Mouse (Mus musculus) testis, postnatal 14 days (tissue): ENCODE measurements around the gene Adcy1.

ENCODE experiments used
- DNase-seq: peaks from one replicate; pipeline ENCODE4 v3.0.0; 2021; ENCODE audit warnings: low spot score

The Adcy1 gene

DNA sequence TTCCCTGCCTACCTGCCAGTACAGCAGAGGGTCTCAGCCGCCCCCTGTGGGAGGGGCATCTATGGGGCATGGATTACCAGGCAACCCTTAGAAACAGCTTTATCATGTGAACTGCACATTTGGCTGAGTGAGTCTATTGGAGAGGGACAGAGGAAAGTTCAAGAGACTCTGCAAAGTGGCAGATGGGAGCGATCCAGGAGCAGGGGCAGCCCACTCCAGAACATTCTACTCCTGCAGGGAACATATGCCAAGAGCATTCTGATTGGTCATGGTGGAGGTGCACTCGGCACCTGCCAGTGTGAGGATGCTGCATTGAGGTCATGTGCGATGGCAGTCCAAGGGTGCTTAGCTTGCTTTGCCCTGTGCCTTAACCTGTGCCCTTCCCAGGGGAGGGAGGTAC, 6.5 kb downstream of the Adcy1 start:
- no peak for DNase-seq

DNA sequence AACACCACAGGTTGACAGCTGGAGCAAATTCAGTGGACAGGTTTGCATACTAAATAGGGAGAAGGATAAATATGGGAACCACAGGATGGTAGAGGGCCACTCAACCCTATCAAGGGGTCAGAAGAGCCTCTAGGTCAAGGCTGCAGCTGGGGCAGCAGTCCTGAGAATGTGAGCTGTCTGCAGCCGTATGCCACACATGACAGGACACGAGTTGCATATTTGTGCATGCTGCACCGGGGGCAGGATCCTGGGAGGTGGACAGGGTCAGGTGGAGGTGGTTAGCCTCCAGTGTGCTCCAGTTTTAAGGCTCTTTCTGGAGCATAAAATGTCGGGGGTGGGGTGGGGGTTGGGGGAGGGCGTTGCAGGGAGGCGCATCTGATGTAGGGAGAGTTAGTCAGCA, 8.3 kb downstream of the Adcy1 start:
- no peak for DNase-seq

DNA sequence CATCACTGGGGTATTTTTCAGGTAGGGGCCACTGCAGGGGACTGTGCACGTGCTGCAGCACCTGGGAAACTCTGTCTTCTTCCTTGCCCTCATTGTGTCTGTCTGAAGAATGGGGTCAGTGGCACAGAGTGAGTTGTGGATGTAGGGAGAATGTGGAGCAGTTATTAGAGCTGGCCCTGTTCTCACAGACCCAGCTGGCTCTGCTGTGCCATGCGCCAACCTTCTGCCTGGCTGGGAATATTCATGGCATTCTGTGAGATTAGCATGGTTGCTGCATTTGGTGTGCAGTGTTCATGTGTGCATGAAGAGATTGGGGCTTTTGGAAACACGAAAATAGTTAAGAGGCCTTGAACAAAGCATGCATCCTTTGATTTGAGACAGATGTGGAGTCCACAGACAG, 10.3 kb downstream of the Adcy1 start:
- DNase-seq, result no peak

DNA sequence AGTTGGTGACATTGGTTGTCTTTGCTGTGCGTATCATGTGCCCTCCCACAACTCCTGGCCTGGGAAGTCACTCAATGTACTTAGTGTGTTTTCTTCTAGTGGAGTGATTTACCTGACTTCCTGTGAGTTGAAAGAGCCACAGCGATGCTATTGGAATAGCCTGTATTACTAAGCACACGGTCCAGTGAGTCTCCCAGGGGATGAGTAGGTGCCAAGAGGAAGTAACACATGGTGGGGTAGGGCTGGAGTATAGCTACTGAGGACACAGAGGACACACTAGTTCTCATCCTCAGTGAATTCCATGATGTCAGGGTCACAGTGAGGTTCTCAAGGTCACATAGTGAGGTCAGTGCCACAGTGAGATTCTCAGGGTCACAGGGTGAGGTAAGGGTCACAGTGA, 13.2 kb downstream of the Adcy1 start:
- no peak for DNase-seq

DNA sequence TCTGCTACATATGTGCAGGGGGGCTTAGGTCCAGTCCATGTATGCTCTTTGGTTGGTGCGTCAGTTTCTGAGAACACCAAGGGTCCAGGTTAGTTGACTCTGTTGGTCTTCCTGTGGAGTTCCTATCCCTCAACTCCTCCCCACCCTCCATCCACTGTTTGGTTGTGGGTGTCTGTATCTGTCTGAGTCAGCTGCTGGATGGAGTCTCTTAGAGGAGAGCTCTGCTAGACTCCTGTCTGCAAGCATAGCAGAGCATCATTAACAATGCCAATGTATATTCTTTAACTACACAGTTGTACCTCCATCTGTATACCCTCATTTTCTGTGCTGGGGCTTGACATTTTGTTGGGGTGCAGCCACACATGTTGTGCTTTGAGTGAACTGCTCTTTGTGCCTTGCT, 18.6 kb downstream of the Adcy1 start:
- DNase-seq, result no peak

DNA sequence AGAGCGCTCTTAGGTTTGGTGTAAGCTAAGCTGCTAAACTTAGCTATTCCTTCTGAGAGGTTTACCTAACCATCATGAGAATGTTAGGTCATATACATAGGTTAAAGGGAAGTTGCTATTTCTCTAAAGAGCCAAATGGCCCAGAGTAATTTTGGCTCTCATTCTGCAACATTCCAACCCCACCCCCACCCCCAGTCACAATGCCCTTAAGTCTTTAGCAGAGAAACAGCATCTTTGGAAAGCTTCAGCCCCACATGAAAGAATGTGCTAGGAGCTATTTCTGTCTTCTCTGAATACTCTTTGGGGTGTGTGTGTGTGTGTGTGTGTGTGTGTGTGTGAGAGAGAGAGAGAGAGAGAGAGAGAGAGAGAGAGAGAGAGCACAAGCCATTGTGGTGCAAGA, 20.6 kb downstream of the Adcy1 start:
- no peak for DNase-seq

DNA sequence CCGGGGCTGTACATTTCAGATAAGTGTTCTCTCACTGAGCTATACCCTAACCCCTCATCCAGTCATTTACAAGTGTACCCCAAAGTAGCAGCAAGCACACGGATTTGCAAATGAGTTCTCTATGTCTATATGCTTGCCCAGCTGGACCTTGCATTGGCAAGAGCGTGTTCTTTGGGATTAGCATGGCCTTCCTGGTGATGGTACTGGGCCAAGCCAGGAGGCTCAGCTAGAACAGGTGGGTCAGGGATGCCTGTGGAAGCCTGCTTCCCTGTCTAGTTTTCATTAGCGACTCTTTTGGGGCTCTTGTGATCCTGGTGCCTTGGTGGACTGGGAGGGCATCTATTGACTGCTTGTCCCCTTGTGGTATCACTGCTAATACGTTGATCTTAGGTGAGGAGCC, 21.9 kb downstream of the Adcy1 start:
- DNase-seq, result no peak

DNA sequence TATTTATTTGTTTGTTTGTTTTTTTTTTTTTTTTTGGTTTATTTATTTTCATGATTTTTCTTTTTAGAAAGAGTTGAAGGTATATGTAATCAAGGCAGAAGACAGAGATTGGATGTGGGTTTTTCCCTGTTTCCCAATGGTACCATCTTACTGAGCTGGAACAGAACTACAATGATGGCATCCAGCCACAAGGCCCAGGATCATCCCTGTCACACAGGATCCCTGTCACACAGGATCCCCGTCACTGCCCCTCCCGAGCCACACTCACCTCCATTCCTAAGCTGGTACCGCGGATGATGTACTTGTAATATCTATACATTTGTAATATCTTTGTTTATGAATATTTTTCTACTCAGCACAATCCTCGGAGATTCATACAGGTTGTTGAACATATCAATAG, 27.8 kb downstream of the Adcy1 start:
- no peak for DNase-seq

DNA sequence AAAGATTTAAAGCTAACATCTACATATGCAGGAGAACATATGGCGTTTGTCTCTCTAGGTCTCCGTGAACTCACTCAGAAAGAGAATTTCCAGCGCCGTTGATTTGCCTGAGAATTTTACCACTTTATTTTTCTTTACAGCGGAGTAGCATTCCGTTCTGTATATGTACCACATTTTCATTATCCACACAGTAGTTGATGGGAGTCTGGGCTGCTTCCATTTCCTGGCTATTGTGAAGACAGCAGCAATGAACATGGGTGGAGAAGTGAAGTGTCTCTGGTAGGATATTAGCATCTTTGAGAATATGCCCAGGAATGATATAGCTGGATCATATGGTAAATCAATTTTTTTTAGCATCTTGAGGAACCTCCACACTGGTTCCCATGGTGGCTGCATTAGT, 31.6 kb downstream of the Adcy1 start:
- no peak for DNase-seq

DNA sequence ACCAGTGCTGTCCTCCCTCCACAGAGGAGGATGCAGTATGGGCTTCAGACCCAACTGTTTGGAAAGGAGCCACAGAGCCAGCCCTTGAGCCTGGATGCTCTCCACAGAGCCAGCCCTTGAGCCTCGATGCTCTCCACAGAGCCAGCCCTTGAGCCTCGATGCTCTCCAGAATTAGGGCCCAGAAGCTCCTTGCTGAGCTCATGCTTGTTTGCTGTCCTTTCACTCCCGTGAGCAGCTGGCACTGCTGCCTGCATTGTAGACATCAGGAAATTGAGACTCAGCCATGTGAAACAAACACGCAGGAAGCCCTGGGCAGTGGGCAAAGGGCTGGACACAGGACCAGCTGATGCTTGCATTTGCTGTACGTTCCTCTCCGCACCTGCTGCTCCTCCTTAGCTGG, 38.4 kb downstream of the Adcy1 start:
- no peak for DNase-seq

DNA sequence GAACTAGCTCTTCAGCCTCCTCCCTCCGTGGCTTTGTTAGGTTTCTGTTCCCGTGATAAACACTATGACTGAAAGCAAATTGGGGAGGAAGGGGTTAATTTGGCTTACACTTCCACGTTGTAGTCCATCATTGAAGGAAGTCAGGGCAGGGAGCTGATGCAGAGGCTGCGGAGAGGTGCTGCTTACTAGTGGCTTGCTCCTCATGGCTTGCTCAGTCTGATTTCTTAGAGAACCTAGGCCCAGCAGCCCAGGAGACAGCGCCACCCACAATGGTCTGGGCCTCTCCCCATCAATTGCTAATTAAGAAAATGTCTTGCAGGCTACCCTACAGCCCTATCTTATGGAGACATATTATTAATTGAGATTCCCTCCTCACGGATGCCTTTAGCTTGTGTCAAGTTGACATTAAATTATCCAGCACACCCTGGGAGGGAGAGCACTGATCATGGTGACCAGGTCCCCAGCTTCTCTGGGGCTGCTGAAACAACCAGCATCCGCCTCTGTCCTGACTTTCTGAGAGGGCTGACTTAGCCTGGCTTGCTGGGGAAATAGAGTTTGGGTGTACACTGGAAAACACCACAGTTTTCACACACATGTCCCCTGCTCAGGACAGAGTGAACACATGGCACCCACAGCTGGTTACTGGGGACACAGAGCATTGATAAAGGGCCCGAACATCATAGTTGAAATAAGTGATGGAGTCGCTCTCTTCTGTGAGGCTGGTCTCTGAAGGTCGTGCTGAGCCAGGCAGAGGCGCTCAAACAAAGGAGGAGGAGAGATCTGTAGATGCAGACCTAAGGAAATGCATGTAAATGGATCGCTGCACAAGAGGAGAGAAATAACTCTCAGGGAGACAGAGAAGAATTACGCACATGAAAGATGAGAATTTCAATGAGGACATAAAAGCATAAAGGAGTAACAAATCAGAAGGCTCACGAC, 39.2 kb downstream of the Adcy1 start:
- no peak for DNase-seq

DNA sequence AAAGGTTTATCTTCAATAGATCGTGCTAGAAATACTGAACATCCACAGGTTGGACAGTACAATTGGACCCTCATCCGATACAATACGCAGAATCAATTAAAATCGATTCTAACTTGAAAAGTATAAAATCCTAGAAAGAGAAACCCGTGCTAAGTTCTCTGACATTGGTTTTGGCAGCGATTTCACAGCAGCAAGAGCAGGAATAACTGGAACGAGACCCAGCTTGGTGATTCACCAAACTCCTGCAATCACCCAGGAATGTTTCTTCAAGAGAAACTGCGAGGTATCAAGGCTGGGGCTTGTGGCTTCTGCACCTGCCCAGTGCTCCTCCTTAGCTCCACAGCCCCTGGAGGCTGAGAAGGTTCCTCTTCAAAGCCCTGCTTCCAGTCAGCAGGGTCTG, 42.0 kb downstream of the Adcy1 start:
- DNase-seq, result no peak

DNA sequence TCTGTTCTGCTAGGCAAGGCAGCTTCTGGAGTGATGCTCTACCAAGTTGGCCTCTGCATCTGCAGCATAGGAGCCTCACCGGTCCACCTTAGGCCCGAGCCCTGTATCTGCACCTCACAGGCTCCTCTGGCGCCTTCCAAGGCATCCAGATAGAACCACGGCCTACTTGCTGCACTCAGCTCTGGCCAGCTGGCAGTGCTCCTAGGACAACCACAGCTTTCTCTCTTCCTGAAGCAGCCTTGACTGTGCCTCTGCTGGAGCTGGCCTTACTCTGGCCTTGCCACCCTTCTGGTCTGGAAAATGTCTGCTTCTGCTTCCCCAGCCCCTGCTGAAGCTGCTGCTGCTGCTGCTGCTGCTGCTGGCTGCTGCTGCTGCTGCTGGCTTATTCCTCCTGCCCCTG, 45.8 kb downstream of the Adcy1 start:
- no peak for DNase-seq

DNA sequence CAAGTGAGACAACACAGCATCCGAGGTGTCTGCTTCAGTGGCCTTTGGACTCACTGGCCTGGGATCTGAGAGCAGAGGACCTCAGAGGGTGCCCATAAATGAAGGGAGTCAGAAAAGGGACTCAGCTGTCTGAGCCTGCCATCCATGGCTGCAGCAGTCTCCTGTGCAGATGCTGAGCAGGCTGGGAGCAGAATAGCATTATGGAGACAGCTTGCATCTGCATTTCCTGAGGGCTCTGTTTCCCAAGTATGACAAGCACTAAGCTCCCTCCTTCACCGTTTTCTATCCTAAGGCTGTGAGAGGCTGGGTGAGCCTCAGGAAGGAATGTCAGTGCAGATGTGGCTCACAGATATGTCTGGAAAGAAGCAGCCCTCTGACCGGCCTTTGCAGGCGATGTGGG, 49.8 kb downstream of the Adcy1 start:
- DNase-seq, result no peak

DNA sequence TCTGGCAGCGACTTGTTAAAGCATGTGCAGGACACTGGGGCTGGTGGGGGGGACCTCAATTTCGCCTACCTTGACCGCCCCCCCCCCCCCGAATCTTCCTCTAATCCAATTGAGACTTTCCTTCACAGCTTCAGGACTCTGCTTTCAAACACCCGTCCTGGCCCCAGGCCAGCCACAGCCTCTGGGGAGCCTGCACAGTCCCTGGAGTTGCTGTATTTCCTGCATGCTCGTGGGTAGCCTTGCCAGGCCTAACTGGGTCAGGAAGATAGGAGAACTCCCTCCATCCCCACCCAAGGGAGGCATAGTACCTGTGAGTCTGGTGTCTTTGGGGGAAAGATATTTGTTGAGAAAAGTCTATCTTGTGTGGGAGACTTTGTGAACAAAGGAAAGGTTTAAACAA, 50.4 kb downstream of the Adcy1 start:
- no peak for DNase-seq

DNA sequence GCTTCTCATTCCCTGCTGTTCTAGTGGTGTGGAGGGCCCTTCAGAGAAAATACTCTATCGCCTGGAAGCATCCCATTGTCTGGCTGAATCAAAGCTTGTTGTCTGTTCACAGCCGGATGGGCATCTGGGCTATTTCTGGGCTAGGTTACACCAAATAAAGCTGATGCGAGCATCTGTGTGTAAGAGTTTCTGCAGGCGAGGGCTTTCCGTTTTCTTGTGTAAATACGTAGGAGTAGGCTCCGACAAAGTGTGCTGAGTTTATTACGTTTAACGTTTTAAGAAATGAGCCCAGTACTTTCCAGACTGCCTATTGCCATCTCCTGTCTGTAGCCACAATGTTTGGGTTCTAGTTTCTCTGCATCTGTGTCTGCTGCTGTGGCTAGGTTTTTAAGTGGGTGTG, 51.0 kb downstream of the Adcy1 start:
- no peak for DNase-seq

DNA sequence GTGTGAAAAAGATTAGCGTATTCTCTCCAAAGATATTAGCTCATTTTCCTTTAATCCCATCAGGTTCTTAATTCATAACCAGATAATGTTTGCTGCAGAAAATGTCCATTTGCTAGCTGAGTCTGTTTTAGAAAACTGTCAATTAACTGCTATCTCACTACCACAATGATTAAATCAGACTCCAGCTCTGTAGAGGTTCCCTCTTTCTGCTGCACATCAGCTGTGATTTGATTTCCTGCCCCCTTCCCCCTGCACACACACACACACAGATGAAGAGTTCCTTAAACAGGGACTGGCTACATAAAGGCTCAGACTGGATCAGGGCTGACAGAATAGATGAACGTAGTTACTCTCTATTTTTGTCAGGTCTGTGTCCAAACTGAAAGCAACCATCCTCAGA, 53.4 kb downstream of the Adcy1 start:
- no peak for DNase-seq

DNA sequence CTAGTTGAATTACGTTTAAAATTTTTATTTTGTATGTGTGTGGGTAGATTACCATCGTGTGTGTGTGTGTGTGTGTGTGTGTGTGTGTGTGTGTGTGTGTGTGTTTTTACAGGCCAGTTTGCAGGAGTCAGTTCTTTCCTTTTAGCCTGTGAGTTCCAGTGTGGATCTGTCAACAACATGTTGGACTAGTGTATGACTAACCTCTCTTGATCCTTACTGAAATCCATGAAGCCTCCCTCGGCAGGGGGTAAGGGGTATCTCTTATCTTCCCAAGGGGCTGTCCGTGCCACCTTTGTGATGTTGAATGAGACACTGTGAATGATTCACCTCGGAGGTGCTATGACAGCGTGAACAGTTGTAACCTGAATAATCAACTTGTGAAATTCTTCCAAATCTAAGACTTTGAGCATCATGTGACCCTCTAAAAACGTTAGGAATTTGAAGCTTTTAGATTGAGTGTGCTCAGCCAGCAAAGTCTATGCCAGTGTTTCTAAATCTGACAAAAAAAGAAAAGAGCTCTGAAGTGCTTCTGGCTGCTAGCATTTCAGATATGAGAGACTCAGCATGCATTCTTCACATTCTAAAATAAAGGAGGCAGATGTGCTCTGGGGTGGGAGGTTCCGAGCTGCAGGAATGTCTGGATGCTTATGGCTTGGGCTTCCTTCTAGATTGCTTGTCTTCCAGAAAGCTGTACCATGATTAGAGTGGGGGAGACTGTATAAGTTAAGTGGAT, 66.2 kb downstream of the Adcy1 start:
- DNase-seq, result no peak

DNA sequence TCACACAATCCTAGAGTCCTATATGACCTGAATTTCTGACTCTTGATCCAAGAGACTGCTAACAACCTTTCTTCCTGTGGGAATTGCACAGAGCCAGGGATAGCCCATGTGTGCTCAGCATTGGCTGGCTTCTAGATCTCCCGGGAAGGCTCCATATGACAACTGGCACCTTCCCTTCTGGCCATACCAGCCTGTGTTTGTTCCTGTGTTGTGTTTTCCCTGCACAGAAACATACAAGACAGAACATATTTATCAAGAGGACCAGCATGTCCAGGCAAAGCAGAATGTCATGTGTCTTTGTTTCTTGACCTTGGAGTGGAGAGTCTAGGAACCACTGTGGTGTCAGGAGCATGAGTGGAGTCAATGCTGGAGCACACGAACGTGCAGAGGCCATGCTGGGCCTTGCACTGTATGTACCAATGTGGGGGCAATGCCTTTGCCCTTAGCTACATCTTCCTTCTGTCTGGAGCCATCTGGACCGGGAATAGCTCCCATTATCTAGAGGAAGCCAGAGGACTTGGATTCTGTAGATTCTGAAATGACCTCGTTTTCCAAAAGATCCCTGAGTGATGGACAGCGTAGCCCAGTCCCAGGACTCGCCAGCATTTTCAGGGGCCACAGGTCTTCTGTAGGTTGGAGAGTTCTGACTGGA, 69.6 kb downstream of the Adcy1 start:
- no peak for DNase-seq

DNA sequence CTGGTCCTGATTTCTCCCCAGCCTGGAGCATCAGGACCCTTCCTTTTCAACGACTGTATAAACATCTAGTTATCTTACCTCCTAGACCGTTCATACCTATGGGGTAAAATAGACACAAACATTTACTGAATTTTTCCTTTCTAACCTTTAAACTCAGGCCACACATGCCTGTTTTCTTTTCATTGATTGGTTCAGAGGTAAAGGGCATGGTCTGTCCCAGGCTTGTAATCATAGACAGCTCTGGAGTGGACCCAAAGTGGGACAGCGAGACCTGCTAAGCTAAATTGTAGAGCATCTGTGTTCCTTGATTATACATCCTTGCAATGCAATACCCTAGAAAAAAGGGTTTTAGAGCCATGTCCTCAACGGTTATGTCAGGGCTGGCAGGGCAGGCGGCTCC, 70.4 kb downstream of the Adcy1 start:
- DNase-seq, result no peak

DNA sequence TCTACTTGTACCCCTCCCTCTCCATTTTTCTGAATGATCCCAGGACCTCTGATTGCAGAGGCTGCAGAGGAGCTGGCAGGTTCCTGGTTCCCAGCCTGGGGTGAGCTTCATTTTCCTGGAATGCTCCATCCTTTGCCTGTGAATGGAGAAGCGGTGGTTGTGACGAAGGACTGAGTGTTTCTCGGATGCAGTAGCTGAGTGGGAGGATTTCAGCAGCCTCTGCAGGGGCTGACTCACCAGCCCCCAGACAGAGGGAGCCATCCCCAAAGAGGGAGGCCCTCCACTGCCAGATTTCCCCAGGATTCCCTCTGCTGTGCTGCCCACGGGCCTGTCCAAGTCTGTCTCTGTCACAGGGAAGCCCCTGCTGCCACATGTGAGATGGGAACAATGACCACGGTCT, 71.0 kb downstream of the Adcy1 start:
- DNase-seq, result no peak

DNA sequence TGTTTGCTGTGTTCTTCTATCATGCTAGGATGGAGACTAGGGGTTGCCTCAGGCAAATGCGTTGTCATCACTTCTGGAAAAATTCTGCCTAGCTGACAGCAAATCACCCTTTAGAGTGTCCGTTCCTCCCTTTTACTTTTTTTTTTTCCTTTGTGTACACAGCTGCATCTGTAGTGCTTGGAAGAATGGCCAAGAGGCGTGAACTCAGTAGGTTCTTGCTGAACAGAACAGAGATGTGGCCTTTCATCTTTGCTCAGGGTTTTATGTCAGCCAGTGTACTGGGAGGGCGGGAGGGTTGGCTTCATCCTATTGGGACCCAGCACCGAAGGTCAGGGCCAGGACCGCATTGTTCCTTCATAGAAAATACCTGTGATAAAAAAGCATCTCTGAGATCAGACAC, 72.0 kb downstream of the Adcy1 start:
- no peak for DNase-seq

DNA sequence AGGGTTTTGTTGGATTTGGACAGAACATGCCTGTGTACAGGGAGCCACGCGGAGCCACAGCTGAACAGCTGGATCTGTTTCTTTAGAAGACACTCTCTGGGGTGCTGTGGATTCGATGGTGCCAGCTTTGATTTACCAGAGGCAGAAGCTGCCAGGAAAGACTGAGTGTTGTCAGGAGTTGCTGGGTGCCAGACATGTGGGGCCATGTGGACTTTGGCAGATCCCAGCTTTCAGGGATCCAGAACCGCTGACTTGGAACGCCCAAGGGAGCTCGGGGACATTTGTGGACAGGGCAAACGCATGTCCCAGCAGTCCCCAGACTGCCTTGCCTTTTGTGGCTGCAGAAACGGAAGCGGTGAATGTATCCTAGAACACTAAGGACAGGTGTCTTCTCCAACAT, 72.5 kb downstream of the Adcy1 start:
- no peak for DNase-seq
